Mouse (Mus musculus): ENCODE measurements around the gene Gan. TPM values are rescaled to one million over a fixed set of nuclear protein-coding genes. Genes with fewer than 3 reads are reported as not detected.

Gene Gan
- polyA plus RNA-seq, 1 experiment from 2014 or later, result 2.5 TPM

GRCm38 (mm10) chr8:117217724-117218123 is 59.8 kb downstream of the Gan start:
- 80% methylated on average over 2 of the region's 2 CpGs for WGBS
- no peak overlapping the region for H3K27ac ChIP-seq
- H3K27me3 ChIP-seq (ENCODE audit: poor library complexity, severe bottlenecking), result no peaks in the 10 kb centered on the region
- no peaks in the 10 kb centered on the region for H3K9me3 ChIP-seq
- no peak for DNase-seq (ENCODE audit: extremely low spot score, low spot score)
- H3K4me1 ChIP-seq, result no peaks in the 10 kb centered on the region
- peaks cover 17% of the 10 kb centered on the region; the same call in 1 of the 2 replicates for H3K36me3 ChIP-seq (replicated peaks)
- H3K4me3 ChIP-seq, result no peak overlapping the region

- 81% methylated on average over 6 of the region's 6 CpGs for WGBS
- H3K27me3 ChIP-seq (ENCODE audit: poor library complexity, severe bottlenecking), result no peaks in the 10 kb centered on the region
- H3K36me3 ChIP-seq (replicated peaks), result no peaks in the 10 kb centered on the region
- H3K4me1 ChIP-seq, result peaks cover 4% of the 10 kb centered on the region; the same call in 1 of the 2 replicates
- no peak for DNase-seq (ENCODE audit: extremely low spot score, low spot score)
- H3K27ac ChIP-seq, result no peak overlapping the region
- H3K9me3 ChIP-seq, result no peaks in the 10 kb centered on the region
- H3K4me3 ChIP-seq, result no peak overlapping the region
Observed at GRCm38 (mm10) chr8:117222396-117222795, 64.5 kb downstream of the Gan start.

- Histone ChIP-seq H3K9me3 (no peaks in the 10 kb centered on the region), H3K27me3 (ENCODE audit: poor library complexity, severe bottlenecking) (no peaks in the 10 kb centered on the region), H3K36me3 (replicated peaks) (no peaks in the 10 kb centered on the region), H3K27ac (peak overlapping the region; percentile 35; the same call in 1 of the 2 replicates), H3K4me3 (peak overlapping the region; percentile 44), H3K4me1 (peaks cover 4% of the 10 kb centered on the region; the same call in 1 of the 2 replicates)
- WGBS, result 16% methylated on average over 9 of the region's 9 CpGs
- peak; percentile 85 for DNase-seq (ENCODE audit: extremely low spot score, low spot score)
Observed at GRCm38 (mm10) chr8:117224630-117225029, 66.7 kb downstream of the Gan start.

- Histone ChIP-seq H3K27ac (no peak overlapping the region), H3K4me1 (peaks cover 4% of the 10 kb centered on the region; the same call in 1 of the 2 replicates), H3K9me3 (no peaks in the 10 kb centered on the region), H3K4me3 (no peak overlapping the region), H3K36me3 (replicated peaks) (no peaks in the 10 kb centered on the region), H3K27me3 (ENCODE audit: poor library complexity, severe bottlenecking) (no peaks in the 10 kb centered on the region)
- WGBS, result 87% methylated on average over 12 of the region's 12 CpGs
- no peak for DNase-seq (ENCODE audit: extremely low spot score, low spot score)
Observed at GRCm38 (mm10) chr8:117226306-117226705, 68.4 kb downstream of the Gan start.

GRCm38 (mm10) chr8:117227339-117227738 is 69.4 kb downstream of the Gan start:
- no peak overlapping the region for H3K27ac ChIP-seq
- H3K4me1 ChIP-seq, result peaks cover 4% of the 10 kb centered on the region; the same call in 1 of the 2 replicates
- H3K36me3 ChIP-seq (replicated peaks), result no peaks in the 10 kb centered on the region
- no peak for DNase-seq (ENCODE audit: extremely low spot score, low spot score)
- no peaks in the 10 kb centered on the region for H3K9me3 ChIP-seq
- H3K4me3 ChIP-seq, result no peak overlapping the region
- 96% methylated on average over 2 of the region's 2 CpGs for WGBS
- no peaks in the 10 kb centered on the region for H3K27me3 ChIP-seq (ENCODE audit: poor library complexity, severe bottlenecking)

GRCm38 (mm10) chr8:117233199-117233598 is 75.3 kb downstream of the Gan start:
- DNase-seq (ENCODE audit: extremely low spot score, low spot score), result no peak
- no peak overlapping the region for H3K27ac ChIP-seq
- H3K9me3 ChIP-seq, result no peaks in the 10 kb centered on the region
- H3K4me3 ChIP-seq, result no peak overlapping the region
- H3K4me1 ChIP-seq, result no peaks in the 10 kb centered on the region
- WGBS, result 88% methylated on average over 7 of the region's 7 CpGs
- H3K27me3 ChIP-seq (ENCODE audit: poor library complexity, severe bottlenecking), result no peaks in the 10 kb centered on the region
- no peaks in the 10 kb centered on the region for H3K36me3 ChIP-seq (replicated peaks)

- Histone ChIP-seq H3K9me3 (no peaks in the 10 kb centered on the region), H3K27ac (no peak overlapping the region), H3K4me3 (no peak overlapping the region), H3K36me3 (replicated peaks) (no peaks in the 10 kb centered on the region), H3K4me1 (peaks cover 6% of the 10 kb centered on the region), H3K27me3 (ENCODE audit: poor library complexity, severe bottlenecking) (no peaks in the 10 kb centered on the region)
- DNase-seq (ENCODE audit: extremely low spot score, low spot score), result no peak
- 95% methylated on average over 4 of the region's 4 CpGs for WGBS
Observed at GRCm38 (mm10) chr8:117236531-117236930, 78.6 kb downstream of the Gan start.

DNA sequence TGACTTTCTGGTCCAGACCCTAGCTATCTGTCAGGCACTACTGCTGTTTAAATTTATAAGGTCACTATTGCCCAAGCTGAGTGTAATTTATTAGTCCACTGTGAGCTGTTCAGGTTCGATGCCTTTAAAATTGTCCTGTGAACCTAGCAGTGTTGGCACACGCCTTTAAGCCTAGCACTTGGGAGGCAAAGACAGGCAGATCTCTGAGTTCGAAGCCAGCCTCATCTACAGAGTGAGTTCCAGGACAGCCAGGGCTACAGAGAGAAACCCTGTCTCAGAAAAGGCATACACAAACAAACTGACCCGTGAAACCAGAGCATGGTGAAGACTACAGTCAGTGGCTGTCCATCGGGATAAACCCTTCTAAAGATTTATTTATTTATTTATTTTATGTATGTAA is 82.4 kb downstream of the Gan start:
- H3K36me3 ChIP-seq (replicated peaks), result no peaks in the 10 kb centered on the region
- no peak overlapping the region for H3K4me3 ChIP-seq
- 92% methylated on average over 5 of the region's 5 CpGs for WGBS
- no peak overlapping the region for H3K27ac ChIP-seq
- DNase-seq (ENCODE audit: extremely low spot score, low spot score), result no peak
- H3K4me1 ChIP-seq, result peaks cover 11% of the 10 kb centered on the region
- no peaks in the 10 kb centered on the region for H3K27me3 ChIP-seq (ENCODE audit: poor library complexity, severe bottlenecking)
- no peaks in the 10 kb centered on the region for H3K9me3 ChIP-seq

- H3K27me3 ChIP-seq (ENCODE audit: poor library complexity, severe bottlenecking), result no peaks in the 10 kb centered on the region
- peaks cover 11% of the 10 kb centered on the region for H3K4me1 ChIP-seq
- no peak for DNase-seq (ENCODE audit: extremely low spot score, low spot score)
- no peaks in the 10 kb centered on the region for H3K36me3 ChIP-seq (replicated peaks)
- H3K4me3 ChIP-seq, result no peak overlapping the region
- 83% methylated on average over 5 of the region's 5 CpGs for WGBS
- H3K27ac ChIP-seq, result peak overlapping the region; percentile 21; the same call in 1 of the 2 replicates
- no peaks in the 10 kb centered on the region for H3K9me3 ChIP-seq
Observed at GRCm38 (mm10) chr8:117240841-117241494, 83.0 kb downstream of the Gan start.

DNA sequence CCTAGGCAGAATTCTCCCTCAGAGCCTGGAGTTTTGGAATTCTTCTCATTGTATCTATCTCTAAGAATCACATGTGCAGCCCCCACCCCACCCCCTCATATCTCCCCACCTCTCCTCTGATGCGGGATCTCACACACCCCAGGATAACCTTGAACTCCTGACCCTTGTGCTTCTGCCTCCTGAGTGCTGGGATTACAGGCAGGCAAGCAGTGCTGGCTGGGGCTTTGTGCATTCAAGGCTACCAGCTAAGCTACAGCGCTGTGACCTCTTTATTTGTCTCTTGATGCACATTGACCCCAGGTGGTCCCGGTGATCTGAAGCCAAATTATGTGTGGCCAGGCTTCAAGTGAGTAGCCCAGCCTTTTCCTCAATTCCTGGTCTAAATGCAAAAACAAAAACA is 83.9 kb downstream of the Gan start:
- Histone ChIP-seq H3K4me1 (peaks cover 11% of the 10 kb centered on the region), H3K27me3 (ENCODE audit: poor library complexity, severe bottlenecking) (no peaks in the 10 kb centered on the region), H3K27ac (peak overlapping the region; percentile 21; the same call in 1 of the 2 replicates), H3K36me3 (replicated peaks) (no peaks in the 10 kb centered on the region), H3K9me3 (no peaks in the 10 kb centered on the region), H3K4me3 (no peak overlapping the region)
- DNase-seq (ENCODE audit: extremely low spot score, low spot score), result no peak
- 21% methylated on average over 3 of the region's 3 CpGs for WGBS

- 80% methylated on average over 6 of the region's 6 CpGs for WGBS
- Histone ChIP-seq H3K36me3 (replicated peaks) (no peaks in the 10 kb centered on the region), H3K27me3 (ENCODE audit: poor library complexity, severe bottlenecking) (no peaks in the 10 kb centered on the region), H3K4me1 (peaks cover 11% of the 10 kb centered on the region), H3K4me3 (no peak overlapping the region), H3K27ac (no peak overlapping the region), H3K9me3 (no peaks in the 10 kb centered on the region)
- DNase-seq (ENCODE audit: extremely low spot score, low spot score), result no peak
Observed at GRCm38 (mm10) chr8:117242286-117242685, 84.4 kb downstream of the Gan start.

DNA sequence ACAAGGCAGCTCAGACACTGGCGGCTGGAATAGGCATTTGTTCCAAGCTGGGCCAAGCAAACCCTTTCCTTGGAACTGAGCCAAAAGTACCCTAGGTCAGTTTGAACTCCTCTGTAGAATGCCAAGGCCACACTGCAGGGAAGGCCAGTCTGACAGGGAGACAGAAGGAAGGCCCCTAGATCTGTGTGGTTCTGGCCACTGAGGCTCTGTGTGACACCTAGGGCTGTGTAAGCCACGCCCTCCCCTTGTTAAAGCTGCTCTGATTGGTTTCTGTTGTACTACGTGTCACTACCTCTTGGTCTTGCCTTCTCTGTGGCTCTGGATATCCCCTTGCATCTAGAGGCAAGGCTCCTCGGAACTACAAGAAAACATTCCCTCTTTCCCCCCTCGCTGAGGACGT is 86.7 kb downstream of the Gan start:
- no peak overlapping the region for H3K27ac ChIP-seq
- 46% methylated on average over 6 of the region's 6 CpGs for WGBS
- H3K4me3 ChIP-seq, result no peak overlapping the region
- H3K27me3 ChIP-seq (ENCODE audit: poor library complexity, severe bottlenecking), result no peaks in the 10 kb centered on the region
- DNase-seq (ENCODE audit: extremely low spot score, low spot score), result no peak
- peaks cover 11% of the 10 kb centered on the region for H3K4me1 ChIP-seq
- no peaks in the 10 kb centered on the region for H3K9me3 ChIP-seq
- H3K36me3 ChIP-seq (replicated peaks), result no peaks in the 10 kb centered on the region

DNA sequence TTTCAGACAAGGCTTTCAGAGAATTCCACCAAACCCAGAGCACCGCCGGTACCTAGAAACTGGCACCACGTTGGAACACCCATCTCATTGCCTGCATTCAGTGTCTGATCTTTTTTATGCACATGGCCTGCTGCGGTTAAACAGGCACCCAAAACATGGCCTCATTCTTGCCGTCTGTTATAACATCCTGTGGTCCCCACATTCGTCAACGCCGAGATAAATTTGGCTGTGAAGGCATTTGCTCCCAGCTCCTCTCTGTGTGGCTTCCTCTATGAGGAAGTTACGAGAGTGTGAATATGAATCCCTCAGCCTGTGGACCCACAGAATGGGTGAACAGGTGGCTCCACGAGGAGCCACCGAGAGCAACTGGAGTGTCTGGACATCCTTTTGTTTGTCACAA is 90.4 kb downstream of the Gan start:
- no peaks in the 10 kb centered on the region for H3K36me3 ChIP-seq (replicated peaks)
- 90% methylated on average over 11 of the region's 11 CpGs for WGBS
- H3K4me1 ChIP-seq, result no peaks in the 10 kb centered on the region
- H3K27me3 ChIP-seq (ENCODE audit: poor library complexity, severe bottlenecking), result no peaks in the 10 kb centered on the region
- no peak for DNase-seq (ENCODE audit: extremely low spot score, low spot score)
- no peak overlapping the region for H3K4me3 ChIP-seq
- no peaks in the 10 kb centered on the region for H3K9me3 ChIP-seq
- no peak overlapping the region for H3K27ac ChIP-seq
